Mouse (Mus musculus): ENCODE measurements around the gene Arl8b. TPM values are rescaled to one million over a fixed set of nuclear protein-coding genes. Genes with fewer than 3 reads are reported as not detected.
"Not testable (repeated sequence)": the region's sequence is repeated elsewhere in the genome, so short reads cannot be mapped to it uniquely, and the experiment has no call there.

The Arl8b gene
- total RNA-seq, 2 experiments from 2014 or later: 69.5 to 72.6 TPM

DNA sequence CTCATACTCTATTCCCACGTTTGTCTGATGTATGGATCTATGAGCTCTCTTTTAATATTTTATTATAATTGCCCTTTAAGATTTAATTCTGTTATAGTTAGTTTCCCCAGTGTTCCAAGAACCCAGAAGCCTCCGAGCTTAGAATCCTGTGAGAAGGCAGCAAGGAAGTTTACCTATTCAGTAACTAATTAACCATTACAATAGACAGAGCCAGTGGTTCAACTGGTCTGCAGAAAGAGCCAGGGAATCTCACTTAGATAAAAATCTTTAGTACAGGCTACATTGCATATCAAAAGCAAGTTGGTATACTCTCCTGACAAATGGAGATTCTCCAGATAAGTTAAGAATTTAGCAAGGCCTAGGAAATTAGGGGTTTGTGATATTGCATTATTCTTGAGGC is 86.1 kb downstream of the Arl8b start:
- intact Hi-C loops (cut with DNase I; ENCODE audit: low total_unique reads); DNase-seq: not testable (repeated sequence)

DNA sequence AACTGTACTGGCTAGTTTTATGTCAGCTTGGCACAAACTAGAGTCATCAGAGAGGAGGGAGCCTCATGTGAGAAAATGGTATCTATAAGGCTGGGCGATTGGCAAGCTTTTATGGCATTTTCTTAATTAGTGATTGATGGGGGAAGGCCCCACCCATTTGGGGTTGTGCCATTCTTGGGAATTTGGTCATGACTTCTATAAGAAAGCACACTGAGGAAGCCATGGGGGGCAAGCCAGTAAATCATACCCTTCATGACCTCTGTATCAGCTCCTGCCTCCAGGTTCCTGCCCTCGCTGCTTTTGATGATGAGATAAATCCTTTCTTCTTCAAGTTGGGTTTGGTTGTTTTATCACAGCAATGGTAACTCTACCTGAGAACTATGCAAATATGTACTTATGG is 87.5 kb downstream of the Arl8b start:
- intact Hi-C loops (cut with DNase I; ENCODE audit: low total_unique reads): no loop called here
- no peak for DNase-seq

DNA sequence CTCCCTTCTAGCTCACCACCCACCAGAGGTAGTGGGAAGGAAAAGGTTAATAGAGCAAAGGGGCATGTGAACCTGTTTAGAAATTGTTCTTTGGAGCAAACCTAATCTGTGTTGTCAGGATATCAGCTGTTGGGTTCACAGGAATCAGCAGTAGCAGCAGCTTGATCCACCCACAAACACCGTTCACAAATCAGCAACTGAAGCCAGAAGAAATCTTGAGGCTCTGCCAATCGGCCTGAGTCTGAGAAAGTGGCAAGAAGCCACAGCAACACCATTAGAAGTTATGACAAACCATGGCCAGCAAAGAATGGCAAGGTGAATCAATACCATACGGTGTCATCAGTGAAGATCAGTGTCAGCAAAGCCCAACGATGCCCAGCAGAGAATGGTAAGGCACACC is 88.4 kb downstream of the Arl8b start:
- intact Hi-C loops (cut with DNase I; ENCODE audit: low total_unique reads): no loop called here
- no peak for DNase-seq

Other genes with a start within 250 kb of the Arl8b start
- 10 to 100 TPM; 30.2 to 51.0 TPM for gene Bhlhe40, start 122.5 kb upstream of the Arl8b start, total RNA-seq (2021)
- 1 to 10 TPM; 6.5 to 8.8 TPM for gene Edem1, start 45.5 kb downstream of the Arl8b start, total RNA-seq (2021)